Mouse (Mus musculus): ENCODE measurements at regions not wholly inside any gene's neighbourhood (a gene's known extent, or its start where the extent isn't known, plus 50 kb on each side); places are given as distances from the start of the nearest gene placed in this dataset.

GRCm38 (mm10) chr17:87202958-87203720, 62.6 kb downstream of the Mcfd2 start:
- no peak for DNase-seq (ENCODE audit: low read depth, low spot score)

GRCm38 (mm10) chr17:87202490-87202889, 63.2 kb downstream of the Mcfd2 start:
- DNase-seq (ENCODE audit: low read depth, low spot score), result no peak

- peak; percentile 48 for DNase-seq (ENCODE audit: low read depth, low spot score)
Measured at GRCm38 (mm10) chr17:87200721-87201242, 65.0 kb downstream of the Mcfd2 start.

GRCm38 (mm10) chr17:87200134-87200533, 65.6 kb downstream of the Mcfd2 start:
- DNase-seq (ENCODE audit: low read depth, low spot score), result no peak

GRCm38 (mm10) chr17:87199134-87199533, 66.6 kb downstream of the Mcfd2 start:
- no peak for DNase-seq (ENCODE audit: low read depth, low spot score)

- DNase-seq (ENCODE audit: low read depth, low spot score), result no peak
Measured at GRCm38 (mm10) chr17:87197434-87197833, 68.3 kb downstream of the Mcfd2 start.

GRCm38 (mm10) chr17:87194639-87195038, 71.1 kb downstream of the Mcfd2 start:
- no peak for DNase-seq (ENCODE audit: low read depth, low spot score)

- no peak for DNase-seq (ENCODE audit: low read depth, low spot score)
Measured at GRCm38 (mm10) chr17:87193482-87193881, 72.3 kb downstream of the Mcfd2 start.

- DNase-seq (ENCODE audit: low read depth, low spot score), result no peak
Measured at GRCm38 (mm10) chr17:87189670-87190069, 76.1 kb downstream of the Mcfd2 start.

Data from embryo, embryonic 11.5 days (tissue).